Mouse (Mus musculus) hindbrain, embryonic 16.5 days (tissue): Measurements from ENCODE around the gene Acot7. TPM values are rescaled to one million over a fixed set of nuclear protein-coding genes. Genes with fewer than 3 reads are reported as not detected.

ENCODE experiments used
- ATAC-seq: fragments of 200-750 bp; cut with Nextera tagmentation; 2 replicates; pipeline ENCODE4 v1.8.0; 2017; ENCODE audit warnings: moderate TSS enrichment, moderate library complexity
- H3K27ac ChIP-seq: fragments of 300-500 bp; sonication (generic); 2 replicates; pipeline ENCODE4 v1.5.1; 2014; ENCODE audit warnings: low read depth, mild to moderate bottlenecking, control low read depth, low read length, moderate library complexity
- H3K27me3 ChIP-seq: fragments of 300-500 bp; sonication (generic); replicated peaks from 2 replicates; pipeline ENCODE4 v1.6.1; 2014; ENCODE audit warnings: low read length; ENCODE audit not compliant: control insufficient read depth, insufficient read depth
- H3K36me3 ChIP-seq: fragments of 300-500 bp; sonication (generic); 2 replicates; pipeline ENCODE4 v1.6.1; 2014; ENCODE audit warnings: mild to moderate bottlenecking, low read length, moderate library complexity, mixed read lengths; ENCODE audit not compliant: control insufficient read depth, insufficient read depth
- H3K4me1 ChIP-seq: fragments of 300-500 bp; sonication (generic); 2 replicates; pipeline ENCODE4 v1.6.1; 2014; ENCODE audit warnings: low read depth, low read length; ENCODE audit not compliant: control insufficient read depth, insufficient read depth
- H3K4me2 ChIP-seq: fragments of 300-500 bp; sonication (generic); 2 replicates; pipeline ENCODE4 v1.6.1; 2014; ENCODE audit warnings: mild to moderate bottlenecking, low read length, control low read depth, moderate library complexity
- H3K4me3 ChIP-seq: fragments of 300-500 bp; sonication (generic); 2 replicates; pipeline ENCODE4 v1.5.1; 2014; ENCODE audit warnings: mild to moderate bottlenecking, low read length, control low read depth, moderate library complexity
- H3K9ac ChIP-seq: fragments of 300-500 bp; sonication (generic); 2 replicates; pipeline ENCODE4 v1.6.1; 2014; ENCODE audit warnings: low read depth, mild to moderate bottlenecking, control low read depth, low read length, moderate library complexity
- H3K9me3 ChIP-seq: fragments of 300-500 bp; sonication (generic); 2 replicates; pipeline ENCODE4 v1.6.1; 2014; ENCODE audit warnings: mild to moderate bottlenecking, low read length, moderate library complexity; ENCODE audit not compliant: control insufficient read depth
- WGBS: fragments of 180-500 bp; shearing (Covaris S2); extraction: QIAGEN DNeasy Blood & Tissue Kit; methylation state at CpG from one replicate; pipeline ENCODE4 v1.1.7; 2014; 5-methylcytosine and 5-hydroxymethylcytosine counted together
- polyA plus RNA-seq: library from polyadenylated mRNA; unstranded; fragments of >200 nt; fragmentation: Nextera tagmentation; extraction: Ambion mirVana; gene quantifications from 2 replicates; pipeline ENCODE4 v1.2.1, GENCODE M21; 2015

Gene Acot7
- polyA plus RNA-seq, 1 experiment from 2014 or later = 542 TPM

GRCm38 (mm10) chr4:152292102-152292765 lies 114.3 kb downstream of the Acot7 start:
- no peaks in the 10 kb centered on the region for H3K36me3 ChIP-seq
- H3K4me1 ChIP-seq = peaks cover 18% of the 10 kb centered on the region
- no peak overlapping the region for H3K4me2 ChIP-seq
- WGBS = 7% methylated on average over 12 of the region's 12 CpGs
- ATAC-seq = peak; percentile 40; the same call in 1 of the 2 replicates
- H3K9me3 ChIP-seq = no peaks in the 10 kb centered on the region
- H3K4me3 ChIP-seq = no peak overlapping the region
- H3K9ac ChIP-seq = no peak overlapping the region
- no peak overlapping the region for H3K27ac ChIP-seq
- H3K27me3 ChIP-seq = peaks cover 54% of the 10 kb centered on the region

GRCm38 (mm10) chr4:152294188-152294929 lies 116.4 kb downstream of the Acot7 start:
- WGBS = 52% methylated on average over 10 of the region's 10 CpGs
- ATAC-seq = no peak
- no peak overlapping the region for H3K9ac ChIP-seq
- H3K4me3 ChIP-seq = no peak overlapping the region
- no peaks in the 10 kb centered on the region for H3K36me3 ChIP-seq
- no peaks in the 10 kb centered on the region for H3K9me3 ChIP-seq
- H3K4me1 ChIP-seq = peaks cover 29% of the 10 kb centered on the region
- H3K27ac ChIP-seq = no peak overlapping the region
- no peak overlapping the region for H3K4me2 ChIP-seq
- peaks cover 46% of the 10 kb centered on the region for H3K27me3 ChIP-seq

- Histone ChIP-seq H3K27ac (no peak overlapping the region), H3K4me3 (no peak overlapping the region), H3K9me3 (no peaks in the 10 kb centered on the region), H3K36me3 (peaks cover 3% of the 10 kb centered on the region), H3K4me1 (peaks cover 18% of the 10 kb centered on the region), H3K4me2 (no peak overlapping the region), H3K9ac (no peak overlapping the region), H3K27me3 (peaks cover 35% of the 10 kb centered on the region)
- no peak for ATAC-seq
- WGBS = 61% methylated on average over 4 of the region's 4 CpGs
Measured at GRCm38 (mm10) chr4:152295916-152296315, 118.0 kb downstream of the Acot7 start.

GRCm38 (mm10) chr4:152296371-152296770 lies 118.4 kb downstream of the Acot7 start:
- peaks cover 3% of the 10 kb centered on the region for H3K36me3 ChIP-seq
- peak overlapping the region; percentile 55 for H3K9ac ChIP-seq
- H3K4me1 ChIP-seq = peaks cover 16% of the 10 kb centered on the region
- WGBS = 19% methylated on average over 8 of the region's 8 CpGs
- H3K27ac ChIP-seq = no peak overlapping the region
- no peak for ATAC-seq
- H3K27me3 ChIP-seq = peaks cover 31% of the 10 kb centered on the region
- no peaks in the 10 kb centered on the region for H3K9me3 ChIP-seq
- H3K4me3 ChIP-seq = peak overlapping the region; percentile 88
- H3K4me2 ChIP-seq = peak overlapping the region; percentile 65

GRCm38 (mm10) chr4:152296874-152297861 lies 119.2 kb downstream of the Acot7 start, which contains the start of gene Icmt:
TSS of gene Icmt (plus strand) at chr4:152297227.
- under 1% methylated on average over 114 of the region's 119 CpGs for WGBS

GRCm38 (mm10) chr4:152298836-152299235 lies 120.9 kb downstream of the Acot7 start:
- H3K4me2 ChIP-seq = no peak overlapping the region
- H3K9ac ChIP-seq = no peak overlapping the region

More at GRCm38 (mm10) chr4:152296874-152297861, 119.2 kb downstream of the Acot7 start, which contains the start of gene Icmt:
- Histone ChIP-seq H3K4me3 (peak within 1 kb of the TSS; percentile 88), H3K27me3 (peaks cover 23% of the 10 kb centered on the region), H3K4me2 (peak within 1 kb of the TSS; percentile 97), H3K36me3 (peaks cover 3% of the 10 kb centered on the region), H3K9ac (peak within 1 kb of the TSS; percentile 98), H3K27ac (peak within 1 kb of the TSS; percentile 82), H3K4me1 (peaks cover 16% of the 10 kb centered on the region), H3K9me3 (no peaks in the 10 kb centered on the region)
- ATAC-seq = peak; percentile 95

GRCm38 (mm10) chr4:152300375-152300774 lies 122.4 kb downstream of the Acot7 start:
- 79% methylated on average over 8 of the region's 8 CpGs for WGBS
- Histone ChIP-seq H3K36me3 (peaks cover 12% of the 10 kb centered on the region), H3K4me2 (no peak overlapping the region), H3K9me3 (no peaks in the 10 kb centered on the region), H3K4me1 (peaks cover 16% of the 10 kb centered on the region), H3K9ac (no peak overlapping the region), H3K4me3 (no peak overlapping the region), H3K27ac (no peak overlapping the region), H3K27me3 (peaks cover 6% of the 10 kb centered on the region)
- ATAC-seq = no peak

More at GRCm38 (mm10) chr4:152298836-152299235, 120.9 kb downstream of the Acot7 start:
- Histone ChIP-seq H3K9me3 (no peaks in the 10 kb centered on the region), H3K4me3 (no peak overlapping the region), H3K27me3 (peaks cover 15% of the 10 kb centered on the region), H3K4me1 (peaks cover 16% of the 10 kb centered on the region), H3K36me3 (peaks cover 10% of the 10 kb centered on the region), H3K27ac (no peak overlapping the region)
- ATAC-seq = no peak
- WGBS = 89% methylated on average over 14 of the region's 14 CpGs

- no peak overlapping the region for H3K27ac ChIP-seq
- H3K9me3 ChIP-seq = no peaks in the 10 kb centered on the region
- H3K4me2 ChIP-seq = no peak overlapping the region
- H3K4me1 ChIP-seq = peaks cover 12% of the 10 kb centered on the region
- no peak overlapping the region for H3K9ac ChIP-seq
- no peaks in the 10 kb centered on the region for H3K27me3 ChIP-seq
- ATAC-seq = no peak
- H3K36me3 ChIP-seq = peaks cover 12% of the 10 kb centered on the region
- WGBS = 63% methylated on average over 11 of the region's 11 CpGs
- no peak overlapping the region for H3K4me3 ChIP-seq
Measured at GRCm38 (mm10) chr4:152302012-152302411, 124.1 kb downstream of the Acot7 start.
